In the genomic region with DNA sequence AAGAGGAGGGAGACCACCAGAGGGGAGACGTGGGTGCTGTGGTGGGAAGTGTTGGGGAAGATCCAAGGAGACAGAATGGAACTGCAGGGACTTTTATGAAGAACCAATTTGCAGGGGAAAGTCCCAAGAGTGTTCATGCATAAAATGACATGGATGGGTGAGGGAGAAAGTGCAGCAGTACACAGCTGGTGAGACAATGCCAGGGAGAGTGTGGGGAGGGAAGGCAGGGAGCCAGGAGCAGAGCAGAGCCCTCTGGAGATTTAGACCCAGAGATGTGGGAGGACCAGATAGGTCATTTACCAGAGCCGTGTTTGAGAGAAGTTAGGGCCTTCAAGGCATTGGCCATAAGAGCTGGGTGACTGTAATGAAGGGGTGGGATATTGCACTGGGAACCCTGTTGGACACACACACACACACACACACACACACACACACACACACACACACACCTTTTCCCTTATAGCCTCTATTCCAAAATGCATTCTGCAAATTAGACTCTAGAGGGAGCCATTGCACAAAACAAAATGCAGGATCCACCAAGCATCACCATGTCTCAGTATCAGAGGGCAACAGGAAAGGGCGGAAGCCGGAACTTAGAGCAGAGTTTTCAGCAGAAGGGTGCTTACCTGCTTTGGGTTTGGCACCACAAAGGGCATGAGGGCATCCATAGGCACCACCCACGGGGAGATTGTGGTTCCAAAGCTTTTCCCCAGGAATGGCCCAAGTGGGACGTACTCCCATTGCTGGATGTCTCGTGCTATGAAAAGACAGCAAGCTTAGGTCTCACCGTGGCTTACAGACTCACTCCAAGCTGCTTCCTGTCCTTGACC, we compare ENCODE assay signal across 8 mouse cellular contexts. TPM values are rescaled to one million over a fixed set of nuclear protein-coding genes. Genes with fewer than 3 reads are reported as not detected.
A peak's percentile ranks its signal among the peaks of the same experiment; 100 is the strongest.
DNase-seq lines count a peak whose midpoint lies in the region; ATAC-seq lines count a peak whose summit lies in the region.

No protein-coding gene starts in this region.

- DNase-seq in gastrocnemius, adult 18-20 months (ENCODE audit: low spot score) = peak; percentile 32
- DNase-seq in gastrocnemius, postnatal 10 days = no peak
- DNase-seq in forebrain, embryonic 14.5 days (ENCODE audit: low spot score) = peak; percentile 79
- DNase-seq in hindlimb bud, embryonic 11.5 days (ENCODE audit: extremely low spot score, low read depth, low spot score) = peak; percentile 77
- peak; percentile 13 to 51 for DNase-seq in thymus, postnatal 10 days (ENCODE audit: low spot score in 2 of 2)

- no peak overlapping the region for H3K27ac ChIP-seq in forebrain, embryonic 14.5 days (ENCODE audit: low read depth, low read length)
- H3K27ac ChIP-seq in limb, embryonic 15.5 days = no peak overlapping the region
- no peak overlapping the region for H3K27ac ChIP-seq in midbrain, embryonic 16.5 days (ENCODE audit: low read length)

- H3K4me1 ChIP-seq in forebrain, embryonic 14.5 days (ENCODE audit: control insufficient read depth, insufficient read depth, low read length) = no peaks in the 10 kb centered on the region
- peaks cover 3% of the 10 kb centered on the region; the same call in 1 of the 2 replicates for H3K4me1 ChIP-seq in limb, embryonic 15.5 days
- H3K4me1 ChIP-seq in midbrain, embryonic 16.5 days (ENCODE audit: control insufficient read depth, insufficient read depth, low read length) = peaks cover 2% of the 10 kb centered on the region; the same call in 1 of the 2 replicates

- no peak overlapping the region for H3K9ac ChIP-seq in forebrain, embryonic 14.5 days (ENCODE audit: low read length)
- H3K9ac ChIP-seq in limb, embryonic 15.5 days = no peak overlapping the region
- H3K9ac ChIP-seq in midbrain, embryonic 16.5 days (ENCODE audit: low read depth, low read length) = no peak overlapping the region

- H3K27me3 ChIP-seq in forebrain, embryonic 14.5 days (replicated peaks; ENCODE audit: control insufficient read depth, insufficient read depth, low read length) = no peaks in the 10 kb centered on the region
- no peaks in the 10 kb centered on the region for H3K27me3 ChIP-seq in limb, embryonic 15.5 days
- no peaks in the 10 kb centered on the region for H3K27me3 ChIP-seq in midbrain, embryonic 16.5 days (ENCODE audit: control insufficient read depth, insufficient read depth, low read depth, low read length)

- no peaks in the 10 kb centered on the region for H3K36me3 ChIP-seq in forebrain, embryonic 14.5 days (ENCODE audit: control insufficient read depth, insufficient read depth, low read length)
- no peaks in the 10 kb centered on the region for H3K36me3 ChIP-seq in limb, embryonic 15.5 days
- H3K36me3 ChIP-seq in midbrain, embryonic 16.5 days (ENCODE audit: control insufficient read depth, insufficient read depth, low read length) = no peaks in the 10 kb centered on the region

- 52% methylated on average over 8 of the region's 8 CpGs for WGBS in forebrain, embryonic 14.5 days
- WGBS in limb, embryonic 15.5 days = 47% methylated on average over 8 of the region's 8 CpGs
- WGBS in midbrain, embryonic 16.5 days = 47% methylated on average over 8 of the region's 8 CpGs

- H3K4me3 ChIP-seq in forebrain, embryonic 14.5 days (ENCODE audit: low read depth, low read length) = no peak overlapping the region
- no peak overlapping the region for H3K4me3 ChIP-seq in limb, embryonic 15.5 days
- H3K4me3 ChIP-seq in midbrain, embryonic 16.5 days (ENCODE audit: low read depth, low read length) = no peak overlapping the region

- no peak overlapping the region for H3K4me2 ChIP-seq in forebrain, embryonic 14.5 days (ENCODE audit: low read length)
- no peak overlapping the region for H3K4me2 ChIP-seq in limb, embryonic 15.5 days
- peak overlapping the region; percentile 5; the same call in 1 of the 2 replicates for H3K4me2 ChIP-seq in midbrain, embryonic 16.5 days (ENCODE audit: low read length)

- peak; percentile 80 for ATAC-seq in cerebellum, adult (ENCODE audit: insufficient number of reproducible peaks, low FRiP score, low TSS enrichment)
- ATAC-seq in forebrain, embryonic 14.5 days = peak; percentile 83
- 0 out of 2 replicates have a peak, but pooled peaks have one; percentile 8 for ATAC-seq in limb, embryonic 15.5 days (ENCODE audit: insufficient number of reproducible peaks, low FRiP score, low TSS enrichment, low read depth)
- ATAC-seq in midbrain, embryonic 16.5 days = peak; percentile 88

- no peaks in the 10 kb centered on the region for H3K9me3 ChIP-seq in forebrain, embryonic 14.5 days (replicated peaks; ENCODE audit: control insufficient read depth, low read length)
- H3K9me3 ChIP-seq in limb, embryonic 15.5 days = no peaks in the 10 kb centered on the region
- no peaks in the 10 kb centered on the region for H3K9me3 ChIP-seq in midbrain, embryonic 16.5 days (replicated peaks; ENCODE audit: control insufficient read depth, low read length, poor library complexity, severe bottlenecking)

RNA-seq across cellular contexts. Expression of a gene that starts 12.2 kb away (rescaled TPM):
- 1 to 10 TPM; 1.8 to 3.0 TPM for total RNA-seq in gastrocnemius, adult 18-20 months (2021)
- total RNA-seq in gastrocnemius, postnatal 10 days (2021) = 1 to 10 TPM; 2.6 to 3.1 TPM
- polyA plus RNA-seq in forebrain, embryonic 14.5 days (2014; fragmentation: Nextera tagmentation; extraction: Ambion mirVana) = 6.3 and 7.2 TPM in 2 replicates
- 5.9 and 6.0 TPM in 2 replicates for polyA plus RNA-seq in limb, embryonic 15.5 days (2015; fragmentation: Nextera tagmentation; extraction: Ambion mirVana)
- polyA plus RNA-seq in midbrain, embryonic 16.5 days (2015; fragmentation: Nextera tagmentation; extraction: Ambion mirVana) = 11.9 and 13.6 TPM in 2 replicates

Comparison
In these comparisons a context has a peak if more than half of its experiments do, and no peak if none do; other contexts are left out.
1. ATAC-seq: peak in every context shown above with its lines; median percentile 88 in midbrain, embryonic 16.5 days; 83 in forebrain, embryonic 14.5 days; 80 in cerebellum, adult; 8 in limb, embryonic 15.5 days.